Mouse (Mus musculus): ENCODE data around the gene Plaur. TPM values are rescaled to one million over a fixed set of nuclear protein-coding genes. Genes with fewer than 3 reads are reported as not detected.
"Not testable (repeated sequence)": the region's sequence is repeated elsewhere in the genome, so short reads cannot be mapped to it uniquely, and the experiment has no call there.

Plaur gene
- polyA plus RNA-seq, 1 experiment = 10.6 TPM

- WGBS = 55% methylated on average over 10 of the region's 10 CpGs
- no peak for DNase-seq (ENCODE audit: low read depth, low spot score)
Observed at GRCm38 (mm10) chr7:24473913-24474529, 11.7 kb downstream of the Plaur start.

GRCm38 (mm10) chr7:24474811-24475506 lies 12.7 kb downstream of the Plaur start:
- WGBS = 59% methylated on average over 21 of the region's 21 CpGs
- no peak for DNase-seq (ENCODE audit: low read depth, low spot score)

DNA sequence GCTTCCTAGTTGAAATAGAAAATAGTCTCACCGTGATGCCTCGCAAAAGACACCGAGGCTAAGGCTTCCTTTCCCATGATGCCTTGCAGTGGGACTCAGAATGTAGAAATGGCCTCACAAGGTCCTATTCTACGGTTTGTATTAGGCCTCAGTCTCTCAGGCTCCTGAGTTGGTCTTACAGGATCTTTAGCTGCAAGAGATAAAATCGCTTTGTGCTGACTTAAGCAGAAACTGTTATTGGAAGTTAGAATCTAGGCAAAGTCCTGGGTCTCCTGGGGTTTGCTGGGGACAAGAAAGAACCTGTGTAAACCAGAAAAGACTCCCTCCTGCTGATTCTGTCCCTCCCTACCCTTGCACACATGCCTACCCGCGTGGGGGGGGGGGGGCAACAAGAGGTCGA lies 14.1 kb downstream of the Plaur start:
- no peak for DNase-seq (ENCODE audit: low read depth, low spot score)
- 78% methylated on average over 8 of the region's 8 CpGs for WGBS

GRCm38 (mm10) chr7:24476856-24477255 lies 14.6 kb downstream of the Plaur start:
- WGBS = 90% methylated on average over 7 of the region's 7 CpGs
- no peak for DNase-seq (ENCODE audit: low read depth, low spot score)

GRCm38 (mm10) chr7:24478911-24479310 lies 16.6 kb downstream of the Plaur start:
- WGBS = 90% methylated on average over 5 of the region's 5 CpGs
- DNase-seq (ENCODE audit: low read depth, low spot score) = no peak

- 83% methylated on average over 2 of the region's 2 CpGs for WGBS
- DNase-seq (ENCODE audit: low read depth, low spot score) = no peak
Observed at GRCm38 (mm10) chr7:24479685-24480084, 17.4 kb downstream of the Plaur start.

DNA sequence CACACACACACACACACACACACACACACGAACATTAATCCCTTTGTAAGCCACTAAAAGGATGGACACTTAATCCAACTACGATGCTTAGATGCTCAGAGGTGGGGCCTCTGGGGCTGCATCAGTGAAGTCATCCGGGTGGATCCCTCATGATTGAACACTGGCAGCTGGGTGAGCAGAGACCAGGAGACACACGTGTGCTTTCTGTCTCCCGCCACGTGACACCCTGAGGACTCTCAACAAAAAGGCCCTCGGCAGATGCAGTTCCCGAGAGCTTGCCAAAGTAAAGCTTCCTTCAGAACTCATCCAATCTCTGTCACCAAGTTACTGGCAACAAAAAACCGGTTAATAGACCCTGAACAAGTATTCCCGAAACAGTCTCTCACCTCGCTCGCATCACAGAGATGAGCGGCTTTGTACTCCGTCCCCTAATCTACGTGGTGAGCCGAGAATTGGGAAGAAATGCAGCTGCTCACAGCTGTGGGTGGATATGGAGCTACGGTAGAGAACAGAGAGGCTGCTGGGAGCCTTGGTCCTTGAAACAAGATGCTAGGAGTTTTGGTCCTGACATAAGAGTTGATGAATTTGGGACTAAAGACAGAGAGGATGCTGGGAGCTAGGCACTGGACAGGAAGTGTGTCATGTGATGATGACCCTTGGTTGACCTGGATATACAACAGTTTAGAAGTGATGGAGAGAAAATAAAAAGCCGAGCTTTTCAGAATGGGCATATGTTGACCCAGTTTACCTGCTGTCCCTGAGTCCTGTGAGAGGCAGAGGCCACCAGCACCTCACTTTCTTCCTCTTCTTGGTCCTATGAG lies 18.0 kb downstream of the Plaur start:
- DNase-seq (ENCODE audit: low read depth, low spot score) = no peak
- 47% methylated on average over 18 of the region's 18 CpGs for WGBS

DNA sequence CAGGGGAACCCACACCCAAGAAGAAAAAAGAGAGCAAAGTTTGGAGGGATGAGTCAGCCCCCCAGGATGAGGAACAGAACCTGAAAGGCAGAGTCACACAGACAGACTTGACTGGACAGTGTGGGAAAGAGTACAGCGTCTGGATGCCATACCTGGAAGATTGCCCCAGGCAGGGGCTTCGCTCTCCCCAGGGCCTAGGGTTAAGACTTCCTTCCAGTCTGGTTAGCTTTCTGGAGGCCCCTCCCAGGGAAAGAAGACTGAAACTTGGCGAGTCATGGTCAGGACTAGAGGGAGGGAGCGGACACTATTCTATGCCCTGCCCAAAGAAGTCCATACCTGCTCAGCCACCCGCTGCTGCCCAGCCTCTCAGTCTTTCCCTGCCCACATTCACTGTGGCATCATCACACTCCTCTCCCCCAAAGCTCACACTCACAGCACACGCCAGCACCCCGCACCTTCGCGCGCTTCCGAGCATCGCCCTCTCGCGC lies 18.7 kb downstream of the Plaur start:
- no peak for DNase-seq (ENCODE audit: low read depth, low spot score)
- 13% methylated on average over 14 of the region's 14 CpGs for WGBS

DNA sequence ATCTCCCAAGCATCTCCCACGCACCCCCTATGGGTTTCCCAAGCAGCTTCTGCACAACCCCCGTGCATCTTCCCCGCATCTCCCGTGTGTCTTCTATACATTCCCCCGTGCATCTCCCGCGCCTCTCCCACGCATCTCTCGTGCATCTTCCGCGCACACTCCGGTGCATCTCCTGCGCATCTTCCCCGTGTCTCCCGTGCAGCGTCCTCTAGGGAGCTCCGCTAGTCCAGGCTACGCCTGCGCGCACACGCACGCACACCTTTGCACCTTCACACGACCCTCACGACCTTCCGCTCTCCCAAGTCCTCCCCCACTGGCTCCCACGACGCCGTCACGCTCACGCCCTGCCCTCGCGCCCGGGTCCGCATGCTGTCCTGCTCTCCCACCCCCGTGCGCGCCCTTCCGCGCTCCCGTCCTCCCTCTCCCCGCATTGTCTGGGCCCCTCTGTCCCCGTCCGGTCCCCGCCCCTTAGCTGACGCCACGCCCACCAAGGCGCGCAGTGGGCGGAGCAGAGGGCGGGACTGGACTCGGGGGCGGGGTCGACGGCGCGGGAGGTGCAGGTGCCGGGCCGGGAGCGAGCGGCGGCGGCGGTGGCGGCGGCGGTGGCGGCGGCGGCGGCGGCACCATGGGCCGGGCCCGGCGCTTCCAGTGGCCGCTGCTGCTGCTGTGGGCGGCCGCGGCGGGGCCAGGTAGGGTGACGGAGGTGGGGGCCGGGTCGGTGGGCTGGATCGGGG lies 19.4 kb downstream of the Plaur start, which contains the start of gene Cadm4:
Cadm4 (plus strand) TSS at position 550 of the 734 bp plus-strand sequence.
- 1% methylated on average over 71 of the region's 83 CpGs for WGBS

DNA sequence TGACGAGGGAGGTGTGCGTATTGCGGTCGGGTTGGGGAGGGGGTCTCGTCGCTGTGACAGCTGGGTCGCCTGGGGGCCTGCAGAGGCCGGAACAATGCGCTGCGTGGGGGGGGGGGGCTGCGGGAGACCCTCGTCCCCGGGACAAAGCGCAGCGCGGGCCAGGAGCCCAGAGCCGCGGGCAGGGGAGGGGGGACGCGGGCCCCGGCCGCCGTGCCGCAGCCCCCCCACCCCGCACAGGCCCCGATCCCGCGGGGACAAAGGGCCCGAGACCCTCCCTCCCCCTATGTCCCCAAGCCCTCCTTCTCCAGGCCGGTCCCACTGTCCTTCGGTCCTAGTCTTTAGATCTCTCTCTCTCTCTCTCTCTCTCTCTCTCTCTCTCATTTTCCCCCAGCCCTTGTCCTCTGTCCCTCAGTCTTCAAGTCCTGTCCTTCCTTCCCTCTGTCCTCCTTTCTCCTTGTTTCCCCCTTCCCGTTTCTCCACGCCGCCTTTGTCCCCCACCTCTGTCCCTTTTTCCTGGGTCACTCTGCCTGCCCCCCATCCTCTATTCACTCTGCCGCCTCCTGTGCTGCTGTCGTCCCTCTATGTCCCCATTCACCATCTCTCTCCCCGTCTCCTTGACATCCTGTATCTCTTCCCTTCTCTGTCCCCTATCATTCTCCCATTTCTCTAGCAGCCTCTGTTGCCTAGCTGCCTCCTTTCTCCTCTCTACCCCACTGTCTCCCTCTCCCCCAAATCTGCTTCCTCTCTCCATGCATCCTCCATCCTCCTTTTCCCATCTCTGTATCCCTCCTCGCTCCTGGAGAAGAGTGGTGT lies 20.1 kb downstream of the Plaur start:
- 5% methylated on average over 24 of the region's 38 CpGs for WGBS
- no peak for DNase-seq (ENCODE audit: low read depth, low spot score)

More for the DNA sequence above, 19.4 kb downstream of the Plaur start, which contains the start of gene Cadm4:
- DNase-seq (ENCODE audit: low read depth, low spot score) = no peak

DNA sequence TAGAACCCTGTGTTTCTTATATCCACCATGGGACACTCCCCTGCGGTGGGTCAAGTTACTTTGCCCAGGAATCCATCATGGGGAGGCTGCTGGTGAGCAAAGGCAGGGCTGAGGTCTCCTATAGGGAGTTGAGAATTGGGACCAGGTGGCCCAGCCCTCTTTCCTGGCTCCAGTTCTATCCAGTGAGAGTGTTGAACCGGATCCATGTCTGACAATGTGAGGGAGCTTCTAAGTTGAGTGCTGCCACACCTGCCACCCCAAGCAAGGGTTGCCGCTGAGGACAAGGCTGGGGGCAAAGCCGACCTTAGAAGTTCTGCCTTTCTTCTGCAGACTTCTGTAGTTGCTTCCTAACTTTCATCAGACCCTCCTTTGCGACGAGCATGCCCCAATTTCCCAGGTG lies 21.0 kb downstream of the Plaur start:
- DNase-seq (ENCODE audit: low read depth, low spot score) = not testable (repeated sequence)
- WGBS = 41% methylated on average over 6 of the region's 6 CpGs

DNA sequence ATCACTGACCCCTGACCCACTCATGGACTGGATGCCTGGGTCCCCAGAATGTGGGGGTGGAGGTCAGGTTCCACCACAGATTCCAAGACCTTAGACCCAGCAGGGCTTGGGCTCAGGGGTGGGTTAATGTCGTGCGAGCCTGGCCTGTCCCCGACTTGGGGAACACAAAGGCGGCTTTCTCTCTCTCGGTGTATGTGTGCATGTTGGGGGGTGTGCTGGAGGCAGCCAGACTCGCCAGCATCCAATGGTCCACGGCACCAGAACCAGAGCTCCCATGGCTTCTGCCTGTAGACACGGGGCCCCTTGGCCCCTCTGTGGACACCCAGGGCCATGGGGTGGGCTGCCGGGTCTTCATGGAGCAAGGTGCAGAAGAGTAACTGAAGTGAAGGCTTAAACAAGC lies 23.2 kb downstream of the Plaur start:
- DNase-seq (ENCODE audit: low read depth, low spot score) = no peak
- WGBS = 79% methylated on average over 9 of the region's 9 CpGs

DNA sequence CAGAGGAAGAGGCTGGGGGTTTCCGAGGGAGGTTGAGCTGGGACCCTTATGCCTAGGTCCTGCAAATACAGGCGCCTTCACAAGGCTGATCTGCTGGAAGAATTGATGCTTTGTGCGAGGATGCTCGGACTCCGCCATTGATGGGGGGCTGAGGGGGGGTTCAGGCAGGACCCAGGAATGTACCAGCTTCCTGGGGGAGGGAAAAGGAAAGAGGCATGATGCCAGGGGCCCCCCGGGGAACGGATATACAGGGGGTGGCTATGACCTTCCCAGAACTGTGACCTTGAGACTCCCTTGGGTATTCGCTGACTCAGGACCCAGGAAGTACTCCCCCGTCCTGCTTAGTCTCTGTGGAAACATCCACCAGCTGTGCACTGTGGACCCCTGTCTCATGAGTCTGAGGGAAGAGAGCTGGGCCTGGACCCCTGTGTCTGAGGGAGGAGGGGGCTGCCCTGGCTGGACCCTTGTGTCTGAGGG lies 24.4 kb downstream of the Plaur start:
- no peak for DNase-seq (ENCODE audit: low read depth, low spot score)
- WGBS = 53% methylated on average over 9 of the region's 9 CpGs

DNA sequence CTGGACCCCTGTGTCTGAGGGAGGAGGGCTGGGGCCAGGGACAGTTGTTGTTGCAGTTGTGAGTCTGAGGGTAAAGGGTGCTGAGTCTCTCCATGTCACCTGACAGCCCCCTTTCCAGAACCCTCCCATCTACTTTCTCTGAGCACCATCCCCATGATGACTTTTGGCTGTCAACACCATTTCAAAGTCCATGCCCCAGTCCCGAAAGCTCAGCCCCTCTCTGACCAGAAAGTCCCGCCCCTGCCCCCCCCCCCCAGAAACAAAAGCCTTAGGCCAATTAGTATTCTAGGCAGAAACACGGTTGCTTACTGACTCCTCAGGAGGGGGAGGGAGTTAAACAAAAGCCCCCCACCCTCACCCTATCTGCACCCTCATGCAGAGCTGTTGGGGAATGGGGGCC lies 25.1 kb downstream of the Plaur start:
- WGBS = 29% methylated on average over 3 of the region's 3 CpGs
- no peak for DNase-seq (ENCODE audit: low read depth, low spot score)

DNA sequence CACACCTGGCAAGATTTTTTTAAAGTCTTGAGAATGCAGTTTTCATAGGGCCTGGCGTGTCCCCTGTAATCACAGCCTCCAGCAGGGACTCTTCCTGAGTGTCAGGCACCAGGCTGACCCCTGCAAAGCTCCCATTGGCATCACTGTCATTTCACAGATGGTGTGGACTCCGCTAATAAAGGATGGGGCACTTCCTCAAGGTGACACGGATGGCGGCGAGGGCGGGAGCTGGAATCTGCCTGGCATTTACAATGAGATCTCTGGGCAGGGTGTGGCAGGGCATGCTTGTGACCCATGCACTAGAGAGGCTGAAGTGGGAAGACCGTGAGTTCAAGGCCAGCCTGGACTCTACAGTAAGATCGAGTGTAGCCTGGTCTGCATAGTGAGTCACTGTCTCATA lies 26.0 kb downstream of the Plaur start:
- DNase-seq (ENCODE audit: low read depth, low spot score) = no peak
- WGBS = 60% methylated on average over 8 of the region's 8 CpGs

DNA sequence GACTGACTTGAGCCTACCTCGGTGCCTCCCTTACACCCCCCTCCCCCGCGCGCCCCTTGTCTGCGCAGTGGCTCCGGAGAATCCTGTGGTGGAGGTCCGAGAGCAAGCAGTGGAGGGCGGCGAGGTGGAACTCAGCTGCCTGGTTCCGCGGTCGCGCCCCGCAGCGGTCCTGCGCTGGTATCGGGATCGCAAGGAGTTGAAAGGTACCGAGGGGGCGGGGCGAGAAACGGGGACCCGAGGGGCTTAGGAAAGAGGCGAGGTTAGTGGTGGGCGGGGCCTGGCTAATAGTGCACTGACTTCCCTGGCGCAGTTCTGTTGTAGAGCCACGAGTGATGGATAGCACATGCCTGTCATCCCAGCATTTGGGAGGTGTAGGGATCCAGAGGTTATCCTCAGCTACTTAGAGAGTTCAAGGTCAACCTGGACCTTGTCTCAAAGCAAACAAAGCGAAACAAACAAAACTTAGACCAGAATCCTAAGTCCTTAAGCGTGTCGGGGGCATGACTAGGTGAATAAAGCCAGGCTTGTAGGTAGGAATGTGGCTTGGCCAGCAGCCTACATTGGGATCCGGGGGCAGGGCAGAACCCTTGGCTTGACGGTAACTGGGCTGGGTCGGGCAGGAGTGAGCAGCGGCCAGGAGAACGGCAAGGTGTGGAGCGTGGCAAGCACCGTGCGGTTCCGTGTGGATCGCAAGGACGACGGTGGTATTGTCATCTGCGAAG lies 37.7 kb downstream of the Plaur start:
- no peak for DNase-seq (ENCODE audit: low read depth, low spot score)
- 10% methylated on average over 42 of the region's 43 CpGs for WGBS

- WGBS = 35% methylated on average over 7 of the region's 7 CpGs
- DNase-seq (ENCODE audit: low read depth, low spot score) = no peak
Observed at GRCm38 (mm10) chr7:24500929-24501328, 38.6 kb downstream of the Plaur start.

- 53% methylated on average over 21 of the region's 21 CpGs for WGBS
- DNase-seq (ENCODE audit: low read depth, low spot score) = no peak
Observed at GRCm38 (mm10) chr7:24501492-24501891, 39.2 kb downstream of the Plaur start.

Measured in large intestine, adult 2 months (tissue).